Mouse (Mus musculus): ENCODE measurements around the gene Gcnt3.
A peak's percentile ranks its signal among the peaks of the same experiment; 100 is the strongest.

The Gcnt3 gene

DNA sequence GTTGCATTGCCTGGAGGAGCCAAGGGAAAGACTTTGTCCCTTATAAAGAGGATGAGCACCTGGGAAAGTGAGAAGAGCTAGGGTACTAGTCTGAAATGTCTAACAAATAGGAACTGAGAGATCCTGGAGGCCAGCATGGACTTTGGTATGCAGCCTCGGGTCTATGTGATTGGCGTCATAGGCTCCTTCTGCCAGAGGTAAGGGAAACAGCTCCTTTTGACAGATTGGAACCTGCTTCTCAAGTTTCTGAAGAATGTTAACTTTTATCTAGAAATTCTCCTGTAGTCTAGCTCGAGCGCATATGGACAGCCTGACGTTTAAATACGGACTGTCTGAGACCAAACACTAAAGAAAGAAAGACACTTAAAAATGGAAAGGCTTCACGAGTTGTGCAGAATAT lies at the start of gene Gcnt3:
Gcnt3 (minus strand) TSS at position 101 of the 400 bp plus-strand sequence.
- no peak for DNase-seq (ENCODE audit: extremely low read depth, insufficient read length, low spot score)

- no peak for DNase-seq (ENCODE audit: extremely low read depth, insufficient read length, low spot score)
Measured at GRCm38 (mm10) chr9:70087379-70087778, 49.5 kb upstream of the Gcnt3 start.

DNA sequence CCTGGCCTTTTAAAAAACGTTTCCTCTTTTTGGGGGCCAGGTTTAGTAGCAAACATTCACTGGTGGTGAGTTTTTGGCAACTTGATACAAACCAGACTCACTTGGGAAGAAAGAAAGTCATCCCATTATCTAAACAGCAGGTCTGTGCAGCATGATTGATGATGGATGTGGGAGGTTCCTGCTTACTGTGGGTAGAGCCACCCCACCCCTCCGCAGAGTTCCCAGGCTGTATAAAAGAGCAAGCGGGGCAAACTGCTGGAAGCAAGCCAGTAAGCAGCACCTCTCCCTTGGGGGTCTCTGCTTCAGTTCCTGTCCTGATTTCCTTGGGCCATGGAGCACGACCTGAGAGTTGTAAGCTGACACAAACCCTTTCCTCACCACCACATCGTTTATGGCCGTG lies 48.2 kb upstream of the Gcnt3 start:
- no peak for DNase-seq (ENCODE audit: extremely low read depth, insufficient read length, low spot score)

GRCm38 (mm10) chr9:70084107-70084506 lies 46.2 kb upstream of the Gcnt3 start:
- no peak for DNase-seq (ENCODE audit: extremely low read depth, insufficient read length, low spot score)

- DNase-seq (ENCODE audit: extremely low read depth, insufficient read length, low spot score) = no peak
Measured at GRCm38 (mm10) chr9:70082357-70083204, 44.7 kb upstream of the Gcnt3 start.

- peak; percentile 36 for DNase-seq (ENCODE audit: extremely low read depth, insufficient read length, low spot score)
Measured at GRCm38 (mm10) chr9:70081767-70082166, 43.9 kb upstream of the Gcnt3 start.

DNA sequence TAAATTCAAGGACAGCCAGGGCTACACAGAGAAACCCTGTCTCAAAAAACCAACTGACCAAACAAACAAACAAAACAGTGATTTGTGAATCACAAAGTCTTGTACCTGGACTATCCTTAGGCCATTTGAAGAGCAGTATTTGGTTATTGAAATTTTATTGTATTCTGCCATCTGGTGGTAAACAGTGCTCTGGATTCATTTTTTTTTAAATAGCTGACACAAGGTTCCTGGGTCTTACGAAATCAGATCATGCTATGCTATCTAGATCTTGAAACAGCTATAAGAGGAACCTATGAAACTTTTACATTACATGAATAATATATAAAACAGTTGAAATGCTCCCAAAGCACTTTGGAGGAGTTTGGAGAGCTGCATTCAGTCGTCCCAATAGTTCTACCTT lies 43.1 kb upstream of the Gcnt3 start:
- DNase-seq (ENCODE audit: extremely low read depth, insufficient read length, low spot score) = peak; percentile 44

- peak; percentile 38 for DNase-seq (ENCODE audit: extremely low read depth, insufficient read length, low spot score)
Measured at GRCm38 (mm10) chr9:70080027-70080800, 42.3 kb upstream of the Gcnt3 start.

DNA sequence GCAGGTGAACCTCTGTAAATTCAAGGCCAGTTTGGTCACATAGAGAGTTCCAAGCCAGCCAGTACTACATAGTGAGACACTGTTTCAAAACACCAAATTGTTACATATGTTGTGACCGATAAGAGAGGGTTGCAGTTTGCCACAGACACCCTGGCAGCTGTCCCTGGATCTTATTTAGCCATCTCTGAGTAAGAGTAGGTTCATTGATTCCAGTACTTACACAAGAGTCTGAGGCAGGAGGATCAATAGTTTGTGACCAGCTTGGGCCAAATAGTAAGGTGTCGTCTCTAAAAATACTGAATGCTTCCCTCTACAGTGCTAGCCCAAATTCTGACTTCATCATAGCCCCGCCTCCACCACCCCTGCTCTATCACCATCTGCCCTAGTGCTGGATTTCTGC lies 40.1 kb upstream of the Gcnt3 start:
- DNase-seq (ENCODE audit: extremely low read depth, insufficient read length, low spot score) = no peak

DNA sequence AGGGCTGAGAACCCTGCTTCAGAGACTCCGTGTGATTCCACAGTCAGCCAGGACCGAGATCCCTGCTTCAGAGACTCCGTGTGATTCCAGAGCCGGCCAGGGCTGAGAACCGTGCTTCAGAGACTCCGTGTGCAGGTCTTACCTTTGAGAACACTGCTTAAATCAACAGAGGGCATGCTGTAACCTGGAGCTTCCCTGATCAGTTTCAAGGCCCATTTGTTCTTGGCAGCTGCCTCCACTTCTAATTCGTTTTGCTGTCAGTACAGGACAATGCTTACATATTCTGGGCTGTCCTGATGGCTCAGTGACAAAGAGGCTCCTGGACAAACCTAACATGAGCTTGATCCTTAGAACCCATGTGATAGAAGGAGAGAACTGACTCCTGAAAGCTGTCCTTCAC lies 39.3 kb upstream of the Gcnt3 start:
- no peak for DNase-seq (ENCODE audit: extremely low read depth, insufficient read length, low spot score)

DNA sequence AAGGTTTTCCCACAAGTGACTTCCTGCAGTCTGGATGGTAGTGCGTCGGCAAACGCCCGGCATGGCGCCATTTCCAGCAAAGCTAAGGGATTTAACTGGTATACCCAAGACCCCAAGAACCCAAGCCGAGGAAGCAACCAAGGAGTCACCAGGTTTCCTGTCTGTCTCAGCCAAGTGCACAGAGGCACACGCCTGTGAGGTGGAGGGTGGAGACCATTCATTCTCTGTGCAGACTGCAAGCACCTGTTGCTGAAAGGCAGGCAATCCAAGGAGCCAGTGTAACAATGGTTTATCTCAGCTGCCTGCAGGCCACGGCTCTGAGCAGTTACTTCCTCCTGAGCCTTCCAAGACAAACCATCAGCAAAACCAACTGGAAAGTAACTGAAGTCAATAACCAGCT lies 34.5 kb upstream of the Gcnt3 start:
- no peak for DNase-seq (ENCODE audit: extremely low read depth, insufficient read length, low spot score)

GRCm38 (mm10) chr9:70069961-70070435 lies 32.1 kb upstream of the Gcnt3 start:
- DNase-seq (ENCODE audit: extremely low read depth, insufficient read length, low spot score) = no peak

- no peak for DNase-seq (ENCODE audit: extremely low read depth, insufficient read length, low spot score)
Measured at GRCm38 (mm10) chr9:70067497-70067896, 29.6 kb upstream of the Gcnt3 start.

DNA sequence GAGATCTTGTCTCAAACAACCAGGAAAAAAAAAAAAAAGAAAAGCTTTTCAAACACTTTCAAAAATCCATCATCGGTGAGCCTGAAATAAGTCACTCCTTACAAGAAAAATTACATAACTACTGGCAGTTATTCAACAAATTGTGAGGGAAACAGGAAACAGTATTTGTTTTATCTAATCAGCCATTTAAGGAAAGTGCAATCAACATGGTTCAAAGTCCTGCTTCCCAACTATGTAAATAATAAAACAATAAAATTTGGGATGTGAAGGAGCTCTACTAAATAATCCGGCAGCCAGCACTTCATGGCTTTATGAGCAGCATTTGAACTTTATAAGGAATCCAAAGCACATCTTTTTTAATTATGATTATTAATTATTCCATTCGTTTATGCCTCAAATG lies 24.1 kb upstream of the Gcnt3 start:
- no peak for DNase-seq (ENCODE audit: extremely low read depth, insufficient read length, low spot score)

- DNase-seq (ENCODE audit: extremely low read depth, insufficient read length, low spot score) = peak; percentile 56
Measured at GRCm38 (mm10) chr9:70053411-70053810, 15.5 kb upstream of the Gcnt3 start.

DNA sequence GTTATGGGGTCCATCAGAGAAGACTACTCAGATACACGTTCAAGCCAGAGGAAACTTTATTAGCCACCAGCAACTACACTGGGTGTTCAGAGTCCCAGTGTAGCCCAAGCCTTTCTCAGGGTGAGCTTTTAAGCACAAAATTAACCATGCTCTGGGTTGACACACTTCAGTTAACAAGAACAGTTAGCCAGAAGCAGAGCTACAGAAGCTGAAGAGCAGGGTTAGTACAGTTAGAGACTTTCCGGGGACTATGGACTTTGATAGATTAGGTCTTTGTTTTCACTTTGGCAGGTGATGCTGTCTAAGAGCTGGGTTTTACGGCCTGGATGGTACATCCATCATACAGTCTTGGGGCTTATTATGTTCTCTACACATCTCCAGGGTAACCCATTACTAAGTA lies 14.8 kb upstream of the Gcnt3 start:
- DNase-seq (ENCODE audit: extremely low read depth, insufficient read length, low spot score) = no peak

- peak; percentile 43 for DNase-seq (ENCODE audit: extremely low read depth, insufficient read length, low spot score)
Measured at GRCm38 (mm10) chr9:70049839-70050238, 12.0 kb upstream of the Gcnt3 start.

DNA sequence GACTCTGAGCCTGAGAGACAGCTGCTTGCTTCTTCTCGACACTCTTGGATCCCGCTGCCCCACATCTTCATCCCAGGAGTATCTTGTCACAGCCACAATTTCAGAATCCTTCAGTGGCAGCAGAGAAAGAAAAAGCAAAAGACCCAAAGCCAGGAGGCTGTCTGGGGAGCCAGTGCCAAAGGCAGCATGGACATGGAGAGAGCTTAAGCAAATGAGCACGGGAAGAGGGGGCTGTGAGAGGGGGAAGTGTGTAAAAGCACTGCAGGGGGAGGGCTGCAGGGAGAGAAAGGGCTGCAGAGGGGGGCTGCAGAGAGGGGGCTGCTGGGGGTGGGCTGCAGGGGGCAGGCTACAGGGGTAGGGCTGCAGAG lies 11.5 kb upstream of the Gcnt3 start:
- peak; percentile 59 for DNase-seq (ENCODE audit: extremely low read depth, insufficient read length, low spot score)

DNA sequence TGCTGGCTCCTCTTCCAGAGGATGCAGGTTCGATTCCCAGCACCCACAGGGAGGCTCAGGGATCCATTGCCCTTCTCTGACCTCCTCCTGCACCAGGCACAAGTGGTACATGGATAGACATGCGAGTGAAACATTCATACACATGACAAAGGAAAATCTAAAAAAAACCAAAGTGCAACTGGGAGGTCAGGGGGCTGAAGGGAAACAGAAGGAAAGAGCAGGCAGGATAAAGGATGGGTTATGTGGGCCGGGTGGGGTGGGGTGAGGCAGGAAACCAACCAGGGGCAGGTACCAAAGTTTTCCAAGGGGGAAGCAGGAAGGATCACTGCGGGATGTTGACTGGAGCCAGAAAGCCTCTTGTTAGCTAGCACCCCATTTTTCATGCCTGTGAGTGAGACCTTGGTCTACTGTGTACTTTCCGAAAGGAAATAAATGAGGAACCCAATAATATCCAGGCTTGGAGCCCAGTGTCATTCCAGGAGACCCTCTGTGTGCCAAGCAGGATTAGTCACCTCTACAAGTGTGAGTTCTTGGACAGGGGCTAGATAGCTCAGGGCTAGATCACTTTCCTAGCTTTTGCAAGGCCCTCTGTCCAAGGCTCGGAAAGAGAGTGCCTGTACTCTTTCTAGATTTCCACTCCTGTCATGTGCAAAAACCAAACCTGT lies 11.0 kb upstream of the Gcnt3 start:
- DNase-seq (ENCODE audit: extremely low read depth, insufficient read length, low spot score) = peak; percentile 60

DNA sequence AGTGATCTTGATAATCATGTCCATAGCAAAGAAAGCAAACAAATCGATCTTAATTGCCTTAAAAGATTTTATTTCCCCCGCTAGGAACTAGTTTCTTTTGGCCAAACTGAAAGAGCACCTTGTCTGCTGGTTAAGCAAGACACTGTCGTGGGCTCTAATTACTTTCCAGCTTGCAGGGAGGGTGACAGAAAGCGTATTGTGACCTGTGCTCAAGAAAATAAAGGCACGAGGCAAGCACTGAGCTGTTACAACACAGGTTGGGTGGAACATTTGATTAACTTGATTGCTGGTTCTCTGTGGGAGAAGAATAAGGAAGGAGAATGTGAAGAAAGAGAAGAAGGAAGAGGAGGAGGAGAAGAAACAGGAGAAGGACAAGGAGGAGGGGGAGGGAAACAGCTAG lies 10.4 kb upstream of the Gcnt3 start:
- DNase-seq (ENCODE audit: extremely low read depth, insufficient read length, low spot score) = no peak

DNA sequence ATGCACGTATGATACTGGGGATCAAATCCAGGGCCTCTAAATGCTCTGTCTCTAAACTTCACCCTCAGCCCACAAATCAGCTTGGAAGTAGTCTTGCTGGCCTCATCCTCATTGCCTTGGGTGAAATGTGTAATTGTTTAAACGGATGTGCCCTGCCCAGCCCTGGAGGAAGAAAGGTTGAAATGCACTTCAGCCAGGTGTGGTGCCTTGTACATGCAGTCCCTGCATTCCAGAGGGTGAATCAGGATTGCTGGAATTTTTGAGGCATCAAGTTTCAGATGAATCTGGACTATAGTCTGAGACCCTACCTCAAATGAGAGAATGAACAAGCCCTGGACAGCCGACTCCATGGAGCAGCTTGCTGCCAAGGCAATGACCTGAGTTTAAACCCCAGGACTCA lies 10.0 kb upstream of the Gcnt3 start:
- peak; percentile 69 for DNase-seq (ENCODE audit: extremely low read depth, insufficient read length, low spot score)
